Mouse (Mus musculus) olfactory bulb, adult 2 months (tissue): Measurements from ENCODE around the gene Tnn. TPM values are rescaled to one million over a fixed set of nuclear protein-coding genes. Genes with fewer than 3 reads are reported as not detected.

Experiments
- H3K27ac ChIP-seq: fragments of 200-500 bp; 2 replicates; pipeline ENCODE4 v1.5.1; 2012; ENCODE audit warnings: low read depth, low read length; ENCODE audit not compliant: insufficient read depth
- H3K4me1 ChIP-seq: fragments of 200-500 bp; 2 replicates; pipeline ENCODE4 v1.6.1; 2012; ENCODE audit warnings: low read length; ENCODE audit not compliant: control insufficient read depth, insufficient read depth
- H3K4me3 ChIP-seq: fragments of 200-500 bp; 2 replicates; pipeline ENCODE4 v1.5.1; 2012; ENCODE audit warnings: mild to moderate bottlenecking, low read depth, low read length, moderate library complexity; ENCODE audit not compliant: insufficient read depth
- CTCF ChIP-seq: fragments of 200-500 bp; IDR thresholded peaks from 2 replicates; pipeline ENCODE4 v1.5.1; 2012; ENCODE audit warnings: low read depth, mild to moderate bottlenecking, low read length, moderate library complexity; ENCODE audit not compliant: insufficient read depth
- POLR2A ChIP-seq: fragments of 200-500 bp; IDR thresholded peaks from 2 replicates; pipeline ENCODE4 v1.6.1; 2012; ENCODE audit warnings: mild to moderate bottlenecking, low read depth, low read length, moderate library complexity; ENCODE audit not compliant: insufficient read depth
- WGBS: fragments of 180-500 bp; shearing (Covaris S2); methylation state at CpG from one replicate; pipeline ENCODE4 v1.1.7; 2018; 5-methylcytosine and 5-hydroxymethylcytosine counted together
- polyA plus RNA-seq: library from polyadenylated mRNA; stranded (reverse); fragments of >200 nt; gene quantifications from 2 replicates; pipeline ENCODE4 v1.2.4, GENCODE M21; 2012; ENCODE audit warnings: low replicate concordance; ENCODE audit not compliant: missing spikeins, insufficient read depth, insufficient read length

The Tnn gene
- polyA plus RNA-seq, 1 experiment: not detected

- Histone ChIP-seq H3K27ac (no peak overlapping the region), H3K4me3 (no peak overlapping the region), H3K4me1 (peaks cover 8% of the 10 kb centered on the region)
- TF ChIP-seq CTCF: no peak
- TF ChIP-seq POLR2A: no peak
- 98% methylated on average over 7 of the region's 7 CpGs for WGBS
These were observed 112.1 kb downstream of the Tnn start for GRCm38 (mm10) chr1:160041264-160041775.

GRCm38 (mm10) chr1:160039951-160040645 is 113.3 kb downstream of the Tnn start:
- Histone ChIP-seq H3K27ac (no peak overlapping the region), H3K4me1 (peaks cover 8% of the 10 kb centered on the region), H3K4me3 (no peak overlapping the region)
- 60% methylated on average over 7 of the region's 7 CpGs for WGBS
- TF ChIP-seq CTCF: no peak
- TF ChIP-seq POLR2A: no peak

GRCm38 (mm10) chr1:160036996-160037521 is 116.3 kb downstream of the Tnn start:
- TF ChIP-seq POLR2A (no peak), CTCF (no peak)
- H3K4me1 ChIP-seq: no peaks in the 10 kb centered on the region
- H3K27ac ChIP-seq: no peak overlapping the region
- H3K4me3 ChIP-seq: no peak overlapping the region
- 54% methylated on average over 5 of the region's 5 CpGs for WGBS

GRCm38 (mm10) chr1:160035561-160035960 is 117.8 kb downstream of the Tnn start:
- TF ChIP-seq POLR2A (no peak), CTCF (no peak)
- 87% methylated on average over 3 of the region's 3 CpGs for WGBS
- no peak overlapping the region for H3K4me3 ChIP-seq
- H3K27ac ChIP-seq: no peak overlapping the region
- H3K4me1 ChIP-seq: no peaks in the 10 kb centered on the region

Other genes starting within 250 kb of the Tnn start
- gene 4930523C07Rik, start 109.2 kb downstream of the Tnn start, polyA plus RNA-seq: not detected in 2 replicates
- gene Mrps14, start 41.6 kb upstream of the Tnn start, polyA plus RNA-seq: not detected in 2 replicates
- 146 TPM in 1 of 2 replicates, not detected in the other for gene Cacybp, start 59.3 kb upstream of the Tnn start, polyA plus RNA-seq